Mouse (Mus musculus) lung, adult 2 months (tissue): ENCODE results near the gene Gm28374.

Source experiments
- CTCF ChIP-seq: fragments of 200-500 bp; IDR thresholded peaks from 2 replicates; pipeline ENCODE4 v1.5.1; 2011; ENCODE audit warnings: mild to moderate bottlenecking, low read length, control low read depth; ENCODE audit not compliant: insufficient read depth
- POLR2A ChIP-seq: fragments of 200-500 bp; IDR thresholded peaks from 2 replicates; pipeline ENCODE4 v1.6.1; 2011; ENCODE audit warnings: low read depth, mild to moderate bottlenecking, control low read depth, low read length, borderline replicate concordance; ENCODE audit errors: extremely low read depth

- TF ChIP-seq POLR2A: no peak
- TF ChIP-seq CTCF: no peak
Measured at GRCm38 (mm10) chr19:6047154-6047898, 34.7 kb downstream of the Gm28374 start.
